Mouse (Mus musculus) regulatory T cell (primary cell): ENCODE data around the gene Htr1a.

Source experiments
- in situ Hi-C: fragments of 300-600 bp; cut with MboI, MseI; formaldehyde crosslinking; loops from one replicate; pipeline ENCODE4 v1.15.1; 2025; ENCODE audit warnings: high pct_unique_total_duplicates

Htr1a gene

GRCm38 (mm10) chr13:105443339-105443738 is at the start of gene Htr1a:
Gene Htr1a (plus strand): TSS chr13:105443639.
- in situ Hi-C loops = loop anchor here (10.0 kb wide), 1 partner anchor 1271 kb away; no protein-coding TSS in a partner anchor

GRCm38 (mm10) chr13:105411535-105412326 is 31.7 kb upstream of the Htr1a start:
- in situ Hi-C loops = no loop called here

GRCm38 (mm10) chr13:105412327-105412722 is 31.1 kb upstream of the Htr1a start:
- in situ Hi-C loops = no loop called here

- in situ Hi-C loops = no loop called here
These were observed 10.3 kb upstream of the Htr1a start for GRCm38 (mm10) chr13:105433141-105433540.

GRCm38 (mm10) chr13:105433630-105434029 is 9.8 kb upstream of the Htr1a start:
- in situ Hi-C loops = no loop called here

GRCm38 (mm10) chr13:105442576-105442975 is 863 bp upstream of the Htr1a start:
- in situ Hi-C loops = loop anchor here (10.0 kb wide), 1 partner anchor 1272 kb away; no protein-coding TSS in a partner anchor

GRCm38 (mm10) chr13:105443871-105444237 is 415 bp downstream of the Htr1a start:
- in situ Hi-C loops = loop anchor here (10.0 kb wide), 1 partner anchor 1271 kb away; no protein-coding TSS in a partner anchor

- in situ Hi-C loops = loop anchor here (10.0 kb wide), 1 partner anchor 1270 kb away; no protein-coding TSS in a partner anchor
These were observed 927 bp downstream of the Htr1a start for GRCm38 (mm10) chr13:105444238-105444894.

- in situ Hi-C loops = loop anchor here (10.0 kb wide), 1 partner anchor 1270 kb away; no protein-coding TSS in a partner anchor
These were observed 1.4 kb downstream of the Htr1a start for GRCm38 (mm10) chr13:105444895-105445281.

GRCm38 (mm10) chr13:105446239-105446638 is 2.8 kb downstream of the Htr1a start:
- in situ Hi-C loops = loop anchor here (10.0 kb wide), 1 partner anchor 1269 kb away; no protein-coding TSS in a partner anchor

- in situ Hi-C loops = loop anchor here (10.0 kb wide), 1 partner anchor 1267 kb away; no protein-coding TSS in a partner anchor
These were observed 4.3 kb downstream of the Htr1a start for GRCm38 (mm10) chr13:105447695-105448094.

GRCm38 (mm10) chr13:105451536-105451935 is 8.1 kb downstream of the Htr1a start:
- in situ Hi-C loops = no loop called here
